Mouse (Mus musculus) hindbrain, embryonic 16.5 days (tissue): ENCODE data around the gene Atg16l1. TPM values are rescaled to one million over a fixed set of nuclear protein-coding genes. Genes with fewer than 3 reads are reported as not detected.

Experiments
- ATAC-seq: fragments of 200-750 bp; cut with Nextera tagmentation; 2 replicates; pipeline ENCODE4 v1.8.0; 2017; ENCODE audit warnings: moderate TSS enrichment, moderate library complexity
- H3K27ac ChIP-seq: fragments of 300-500 bp; sonication (generic); 2 replicates; pipeline ENCODE4 v1.5.1; 2014; ENCODE audit warnings: low read depth, mild to moderate bottlenecking, control low read depth, low read length, moderate library complexity
- H3K27me3 ChIP-seq: fragments of 300-500 bp; sonication (generic); replicated peaks from 2 replicates; pipeline ENCODE4 v1.6.1; 2014; ENCODE audit warnings: low read length; ENCODE audit not compliant: control insufficient read depth, insufficient read depth
- H3K36me3 ChIP-seq: fragments of 300-500 bp; sonication (generic); 2 replicates; pipeline ENCODE4 v1.6.1; 2014; ENCODE audit warnings: mild to moderate bottlenecking, low read length, moderate library complexity, mixed read lengths; ENCODE audit not compliant: control insufficient read depth, insufficient read depth
- H3K4me1 ChIP-seq: fragments of 300-500 bp; sonication (generic); 2 replicates; pipeline ENCODE4 v1.6.1; 2014; ENCODE audit warnings: low read depth, low read length; ENCODE audit not compliant: control insufficient read depth, insufficient read depth
- H3K4me2 ChIP-seq: fragments of 300-500 bp; sonication (generic); 2 replicates; pipeline ENCODE4 v1.6.1; 2014; ENCODE audit warnings: mild to moderate bottlenecking, low read length, control low read depth, moderate library complexity
- H3K4me3 ChIP-seq: fragments of 300-500 bp; sonication (generic); 2 replicates; pipeline ENCODE4 v1.5.1; 2014; ENCODE audit warnings: mild to moderate bottlenecking, low read length, control low read depth, moderate library complexity
- H3K9ac ChIP-seq: fragments of 300-500 bp; sonication (generic); 2 replicates; pipeline ENCODE4 v1.6.1; 2014; ENCODE audit warnings: low read depth, mild to moderate bottlenecking, control low read depth, low read length, moderate library complexity
- H3K9me3 ChIP-seq: fragments of 300-500 bp; sonication (generic); 2 replicates; pipeline ENCODE4 v1.6.1; 2014; ENCODE audit warnings: mild to moderate bottlenecking, low read length, moderate library complexity; ENCODE audit not compliant: control insufficient read depth
- WGBS: fragments of 180-500 bp; shearing (Covaris S2); extraction: QIAGEN DNeasy Blood & Tissue Kit; methylation state at CpG from one replicate; pipeline ENCODE4 v1.1.7; 2014; 5-methylcytosine and 5-hydroxymethylcytosine counted together
- polyA plus RNA-seq: library from polyadenylated mRNA; unstranded; fragments of >200 nt; fragmentation: Nextera tagmentation; extraction: Ambion mirVana; gene quantifications from 2 replicates; pipeline ENCODE4 v1.2.1, GENCODE M21; 2015

The Atg16l1 gene
- 71.6 and 74.2 TPM in 2 replicates for polyA plus RNA-seq

DNA sequence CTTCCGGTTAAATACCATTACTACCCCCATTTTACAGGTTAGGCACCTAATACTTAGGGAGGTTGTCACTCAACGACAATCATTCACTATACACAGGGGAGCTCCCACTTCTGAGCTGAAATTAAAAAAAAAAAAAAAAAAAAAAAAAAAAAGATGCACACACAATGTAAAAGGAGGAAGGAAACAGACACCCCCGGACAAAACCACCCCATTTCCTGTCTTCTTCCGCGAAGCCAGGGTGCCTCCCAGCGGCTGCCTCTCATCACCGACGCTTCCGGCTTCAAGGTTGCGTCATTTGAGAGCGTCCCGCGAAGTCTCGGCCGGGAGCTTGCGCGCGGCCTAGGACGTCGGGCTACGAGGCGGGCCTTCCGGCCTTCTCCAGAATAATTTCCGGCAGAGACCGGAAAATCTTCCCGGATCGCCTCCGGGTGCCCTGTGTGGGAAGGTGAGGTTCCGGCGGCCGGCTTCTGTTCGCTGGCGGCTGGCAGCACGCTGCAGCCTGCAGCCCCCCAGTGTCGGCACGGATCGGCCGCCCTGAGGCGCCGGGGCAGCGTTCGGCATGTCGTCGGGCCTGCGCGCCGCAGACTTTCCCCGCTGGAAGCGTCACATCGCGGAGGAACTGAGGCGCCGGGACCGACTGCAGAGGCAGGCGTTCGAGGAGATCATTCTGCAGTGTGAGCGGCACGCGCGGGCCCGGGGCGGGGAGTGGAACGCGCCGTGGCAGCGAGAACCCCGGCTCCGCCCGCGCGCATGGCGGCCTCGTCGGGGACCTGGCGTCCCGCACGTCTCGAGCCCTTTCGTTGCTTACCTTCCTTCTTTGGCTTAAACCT, at the start of gene Atg16l1:
TSS of gene Atg16l1 (plus strand) at position 230 of the 830 bp plus-strand sequence.
- Histone ChIP-seq H3K27me3 (no peaks in the 10 kb centered on the region), H3K4me3 (peak within 1 kb of the TSS; percentile 95), H3K36me3 (peaks cover 7% of the 10 kb centered on the region), H3K4me2 (peak within 1 kb of the TSS; percentile 85), H3K9me3 (no peaks in the 10 kb centered on the region), H3K9ac (peak within 1 kb of the TSS; percentile 97), H3K4me1 (peaks cover 11% of the 10 kb centered on the region), H3K27ac (peak within 1 kb of the TSS; percentile 93)
- peak; percentile 99 for ATAC-seq
- under 1% methylated on average over 73 of the region's 79 CpGs for WGBS

DNA sequence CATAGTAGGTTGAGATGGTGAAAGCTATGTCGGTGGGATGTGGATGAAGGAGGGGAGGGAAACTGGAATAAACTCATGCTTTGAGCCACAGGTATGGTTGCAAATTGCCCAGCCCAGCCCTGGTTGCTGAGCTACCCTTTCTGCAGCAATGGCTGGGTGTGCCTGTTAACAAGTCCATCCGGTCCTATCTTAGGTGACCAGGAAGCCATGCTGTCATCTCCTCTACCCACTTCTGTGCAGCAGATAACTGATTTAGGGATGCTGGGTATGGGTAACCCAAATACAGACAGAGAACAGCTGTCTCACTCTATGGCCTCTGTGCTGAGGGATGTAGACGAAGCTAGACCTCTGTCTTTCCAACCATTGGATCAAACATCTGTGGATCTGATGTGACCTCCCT, 49.3 kb upstream of the Atg16l1 start:
- no peak overlapping the region for H3K9ac ChIP-seq
- H3K4me1 ChIP-seq, result no peaks in the 10 kb centered on the region; the same call in 1 of the 2 replicates
- H3K4me2 ChIP-seq, result no peak overlapping the region
- no peak for ATAC-seq
- no peaks in the 10 kb centered on the region for H3K9me3 ChIP-seq
- H3K27ac ChIP-seq, result no peak overlapping the region
- H3K36me3 ChIP-seq, result no peaks in the 10 kb centered on the region
- H3K27me3 ChIP-seq, result no peaks in the 10 kb centered on the region
- WGBS, result 97% methylated on average over 3 of the region's 3 CpGs
- no peak overlapping the region for H3K4me3 ChIP-seq

DNA sequence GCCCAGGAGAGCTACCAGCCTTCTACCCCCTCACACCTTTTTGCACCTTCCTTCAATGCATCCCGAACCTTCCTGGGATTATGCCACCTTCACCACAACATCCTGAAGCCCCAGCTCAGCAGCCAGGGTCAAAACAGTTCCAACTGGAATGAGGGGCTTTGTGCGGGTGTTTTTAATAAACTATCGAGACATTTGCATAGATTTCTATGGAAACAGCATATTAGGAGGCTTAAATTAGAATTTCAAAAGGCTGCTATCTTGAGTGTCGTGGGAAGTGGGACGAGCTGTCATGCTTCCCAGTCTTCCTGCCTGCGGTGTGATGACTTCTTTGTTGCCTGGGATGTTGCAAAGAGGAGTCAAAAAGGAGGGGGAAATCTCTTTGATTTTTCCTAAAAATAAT, 46.6 kb upstream of the Atg16l1 start:
- WGBS, result 28% methylated on average over 6 of the region's 6 CpGs
- ATAC-seq, result no peak
- H3K27ac ChIP-seq, result no peak overlapping the region
- H3K4me3 ChIP-seq, result no peak overlapping the region
- H3K4me2 ChIP-seq, result no peak overlapping the region
- no peaks in the 10 kb centered on the region for H3K9me3 ChIP-seq
- no peak overlapping the region for H3K9ac ChIP-seq
- no peaks in the 10 kb centered on the region for H3K27me3 ChIP-seq
- H3K4me1 ChIP-seq, result no peaks in the 10 kb centered on the region; the same call in 1 of the 2 replicates
- H3K36me3 ChIP-seq, result no peaks in the 10 kb centered on the region

DNA sequence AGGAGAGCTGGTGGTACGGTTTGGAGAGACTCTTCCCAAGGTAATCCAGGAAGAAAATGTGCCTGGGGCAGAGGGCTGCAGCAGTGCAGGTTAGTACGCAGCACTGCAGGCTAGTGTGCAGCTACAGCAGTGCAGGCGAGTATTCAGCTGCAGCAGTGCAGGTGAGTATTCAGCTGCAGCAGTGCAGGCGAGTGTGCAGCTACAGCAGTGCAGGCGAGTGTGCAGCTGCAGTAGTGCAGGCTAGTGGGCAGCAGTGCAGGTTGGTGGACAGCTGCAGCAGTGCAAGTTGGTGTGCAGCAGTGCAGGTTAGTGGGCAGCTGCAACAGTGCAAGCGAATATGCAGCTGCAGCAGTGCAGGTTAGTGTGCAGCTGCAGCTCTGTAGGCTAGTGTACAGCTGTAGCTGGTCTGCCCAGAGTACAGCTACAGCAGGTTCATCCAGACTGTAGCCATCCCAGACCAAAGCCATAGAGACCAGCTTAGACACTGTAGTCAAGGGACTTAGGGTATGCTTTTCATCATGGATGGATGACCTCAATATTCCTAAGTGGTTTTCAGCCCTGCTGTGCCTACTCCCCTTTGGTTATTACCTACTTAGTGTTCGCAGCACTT, 45.9 kb upstream of the Atg16l1 start:
- Histone ChIP-seq H3K36me3 (no peaks in the 10 kb centered on the region), H3K4me1 (no peaks in the 10 kb centered on the region; the same call in 1 of the 2 replicates), H3K27ac (0 out of 2 replicates have a peak overlapping the region, but pooled peaks have one; percentile 44), H3K9me3 (no peaks in the 10 kb centered on the region), H3K27me3 (no peaks in the 10 kb centered on the region), H3K4me2 (no peak overlapping the region), H3K4me3 (no peak overlapping the region), H3K9ac (no peak overlapping the region)
- peak; percentile 40; the same call in 1 of the 2 replicates for ATAC-seq
- 74% methylated on average over 7 of the region's 7 CpGs for WGBS

DNA sequence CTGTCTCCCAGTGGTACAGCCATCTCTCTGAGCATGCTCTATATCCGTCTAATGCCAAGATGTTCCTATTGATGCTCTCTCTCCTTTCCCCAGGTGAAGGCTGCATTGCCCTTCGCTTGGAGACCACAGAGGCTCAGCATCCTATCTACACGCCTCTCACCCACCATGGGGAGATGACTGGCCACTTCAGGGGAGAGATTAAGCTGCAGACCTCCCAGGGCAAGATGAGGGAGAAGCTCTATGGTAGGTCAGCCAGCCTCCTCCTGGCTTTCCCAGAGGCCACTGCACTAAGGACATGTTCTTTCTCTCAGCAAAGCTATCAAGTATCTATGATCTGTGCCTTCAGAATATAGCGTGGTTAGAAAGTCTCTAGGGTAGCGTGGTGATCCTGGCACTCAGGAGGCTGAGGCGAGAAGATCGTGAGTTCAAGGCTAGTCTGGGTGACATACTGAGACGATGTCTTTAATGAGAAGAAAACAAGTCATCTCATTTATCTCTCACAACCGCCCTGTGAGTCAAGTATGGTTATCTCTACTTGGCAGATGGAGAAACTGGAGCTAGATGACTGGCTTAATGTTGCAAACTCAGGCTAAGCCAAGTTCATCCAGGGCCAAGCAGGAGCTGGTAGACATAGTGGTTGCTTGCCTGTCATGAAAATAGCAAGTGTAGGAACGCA, 43.6 kb upstream of the Atg16l1 start:
- no peak overlapping the region for H3K27ac ChIP-seq
- no peak for ATAC-seq
- no peaks in the 10 kb centered on the region for H3K27me3 ChIP-seq
- H3K9ac ChIP-seq, result no peak overlapping the region
- H3K4me1 ChIP-seq, result no peaks in the 10 kb centered on the region; the same call in 1 of the 2 replicates
- H3K4me3 ChIP-seq, result no peak overlapping the region
- H3K36me3 ChIP-seq, result no peaks in the 10 kb centered on the region
- no peak overlapping the region for H3K4me2 ChIP-seq
- 87% methylated on average over 10 of the region's 10 CpGs for WGBS
- H3K9me3 ChIP-seq, result no peaks in the 10 kb centered on the region

DNA sequence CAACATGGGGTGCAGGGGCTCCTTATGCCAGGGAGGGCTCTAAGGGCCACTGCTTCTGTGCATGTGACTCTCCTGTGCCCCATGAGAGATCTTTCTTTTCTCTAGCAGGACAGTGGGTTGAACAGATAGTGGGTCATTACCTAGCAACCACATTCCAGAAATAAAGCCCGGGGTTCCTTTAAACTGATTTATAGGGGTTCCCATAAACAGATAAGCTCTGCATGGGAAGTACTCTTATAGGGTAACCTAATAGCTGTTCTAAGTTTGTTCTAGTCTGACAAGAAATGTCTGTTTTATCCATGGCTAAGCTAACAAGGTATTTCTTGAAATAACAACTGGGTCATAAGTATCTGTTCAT, 43.1 kb upstream of the Atg16l1 start:
- 90% methylated on average over 1 of the region's 1 CpGs for WGBS

DNA sequence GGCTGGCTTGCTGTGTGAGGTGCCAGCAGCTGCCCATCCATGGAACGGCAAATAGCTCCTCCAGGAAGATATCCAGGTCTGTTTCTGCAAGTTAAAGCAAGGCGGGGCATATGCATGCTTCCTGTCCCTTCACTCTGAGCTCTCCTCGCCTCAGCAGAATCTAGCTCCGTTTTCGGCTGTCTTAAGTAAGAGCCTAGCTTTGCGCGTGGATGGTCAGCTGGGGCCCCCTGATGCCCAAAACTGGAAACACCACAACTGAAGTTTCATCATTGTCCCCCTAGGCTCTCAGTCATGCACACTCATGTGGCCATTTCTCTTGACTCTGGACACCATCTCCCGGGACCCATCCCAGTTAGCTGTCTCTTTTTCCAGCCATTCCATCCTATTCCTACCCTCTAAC, 34.3 kb upstream of the Atg16l1 start:
- 34% methylated on average over 8 of the region's 8 CpGs for WGBS
- H3K27me3 ChIP-seq, result no peaks in the 10 kb centered on the region; the same call in 1 of the 2 replicates
- peak; percentile 68; the same call in 1 of the 2 replicates for ATAC-seq

More for the DNA sequence above, 43.1 kb upstream of the Atg16l1 start:
- Histone ChIP-seq H3K27me3 (no peaks in the 10 kb centered on the region), H3K27ac (no peak overlapping the region), H3K4me3 (no peak overlapping the region), H3K9ac (no peak overlapping the region), H3K9me3 (no peaks in the 10 kb centered on the region), H3K4me1 (no peaks in the 10 kb centered on the region; the same call in 1 of the 2 replicates), H3K4me2 (no peak overlapping the region), H3K36me3 (no peaks in the 10 kb centered on the region)
- no peak for ATAC-seq

DNA sequence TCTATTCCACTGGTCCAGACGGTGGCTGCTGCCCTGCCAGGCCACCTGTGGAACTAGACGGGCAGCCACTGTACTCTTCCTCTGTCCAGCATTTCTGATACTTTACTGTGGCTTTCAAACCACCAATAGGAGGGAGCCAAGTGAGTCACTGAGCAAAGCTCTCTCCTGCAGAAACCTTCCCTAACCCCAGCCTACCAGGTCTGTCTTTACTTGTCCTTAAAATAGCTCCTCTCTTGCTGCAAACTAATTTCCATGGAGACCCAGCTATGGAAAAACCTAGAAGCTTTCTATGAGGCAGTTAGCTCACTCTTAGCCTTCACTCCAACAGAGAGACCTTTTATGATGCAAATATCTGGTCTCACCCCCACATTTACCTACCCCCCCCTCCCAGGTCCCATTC, 33.6 kb upstream of the Atg16l1 start:
- no peaks in the 10 kb centered on the region for H3K36me3 ChIP-seq
- H3K27me3 ChIP-seq, result no peaks in the 10 kb centered on the region; the same call in 1 of the 2 replicates
- H3K9me3 ChIP-seq, result no peaks in the 10 kb centered on the region
- no peak overlapping the region for H3K4me3 ChIP-seq
- WGBS, result 53% methylated on average over 2 of the region's 2 CpGs
- H3K4me2 ChIP-seq, result no peak overlapping the region
- no peaks in the 10 kb centered on the region for H3K4me1 ChIP-seq
- no peak overlapping the region for H3K27ac ChIP-seq
- H3K9ac ChIP-seq, result no peak overlapping the region
- ATAC-seq, result no peak

More for the DNA sequence above, 34.3 kb upstream of the Atg16l1 start:
- H3K4me2 ChIP-seq, result no peak overlapping the region
- H3K27ac ChIP-seq, result no peak overlapping the region
- H3K36me3 ChIP-seq, result no peaks in the 10 kb centered on the region
- H3K4me1 ChIP-seq, result no peaks in the 10 kb centered on the region
- H3K4me3 ChIP-seq, result no peak overlapping the region
- H3K9ac ChIP-seq, result no peak overlapping the region
- H3K9me3 ChIP-seq, result no peaks in the 10 kb centered on the region

DNA sequence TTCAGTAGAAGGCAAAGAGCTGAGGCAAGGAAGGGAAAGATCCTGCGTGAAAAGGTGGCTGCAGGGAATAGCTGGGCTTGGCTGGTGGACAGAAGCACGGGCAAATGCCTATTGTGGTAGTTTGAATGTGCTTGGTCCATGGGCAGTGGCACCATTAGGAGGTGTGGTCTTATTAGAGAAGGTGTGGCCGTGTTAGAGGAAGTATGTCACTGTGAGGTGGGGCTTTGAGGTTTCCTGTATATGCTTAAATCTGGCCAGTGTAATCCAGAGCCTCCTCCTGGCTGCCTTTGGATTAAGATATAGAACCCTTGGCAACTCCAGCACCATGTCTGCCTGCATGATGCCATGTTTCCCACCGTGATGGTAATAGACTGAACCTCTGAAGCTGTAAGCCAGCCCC, 32.3 kb upstream of the Atg16l1 start:
- H3K9me3 ChIP-seq, result no peaks in the 10 kb centered on the region
- WGBS, result 74% methylated on average over 4 of the region's 4 CpGs
- H3K4me1 ChIP-seq, result no peaks in the 10 kb centered on the region
- H3K36me3 ChIP-seq, result no peaks in the 10 kb centered on the region
- no peak overlapping the region for H3K4me3 ChIP-seq
- H3K9ac ChIP-seq, result no peak overlapping the region
- no peak overlapping the region for H3K4me2 ChIP-seq
- no peak overlapping the region for H3K27ac ChIP-seq
- no peak for ATAC-seq
- no peaks in the 10 kb centered on the region; the same call in 1 of the 2 replicates for H3K27me3 ChIP-seq
